Mouse (Mus musculus): ENCODE measurements at regions not wholly inside any gene's neighbourhood (a gene's known extent, or its start where the extent isn't known, plus 50 kb on each side); places are given as distances from the start of the nearest gene placed in this dataset.

DNA sequence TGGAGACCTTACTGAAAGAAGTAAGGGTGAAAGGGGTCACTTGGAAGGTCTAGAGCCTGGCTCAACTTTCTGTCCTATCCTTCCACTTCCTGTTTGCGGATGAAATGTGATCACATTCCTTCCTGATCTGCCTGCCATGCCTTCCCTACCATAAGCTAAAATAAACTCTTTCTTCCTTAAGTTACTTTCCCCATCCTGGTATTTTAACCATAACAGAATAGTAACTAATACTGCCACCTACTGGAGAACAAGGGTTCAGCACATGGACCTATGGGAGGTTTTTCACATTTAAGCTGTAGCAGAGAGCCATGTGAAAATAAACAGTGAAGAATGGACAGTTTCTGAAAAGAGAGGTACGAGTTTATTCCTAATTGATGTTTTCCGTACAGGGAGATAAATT is 297.5 kb upstream of the Castor2 start:
- H3K4me3 ChIP-seq (replicated peaks) = no peak overlapping the region
- H3K9me3 ChIP-seq (replicated peaks) = no peaks in the 10 kb centered on the region
- no peak overlapping the region for H3K4me2 ChIP-seq
- ATAC-seq (ENCODE audit: low FRiP score) = no peak
- 0 out of 2 replicates have a peak, but pooled peaks cover under 1% of the 10 kb centered on the region for H3K27me3 ChIP-seq (replicated peaks)
- peaks cover 3% of the 10 kb centered on the region; the same call in 1 of the 2 replicates for H3K4me1 ChIP-seq
- WGBS = 83% methylated on average over 3 of the region's 3 CpGs
- H3K9ac ChIP-seq (replicated peaks) = no peak overlapping the region
- H3K36me3 ChIP-seq = no peaks in the 10 kb centered on the region
- H3K27ac ChIP-seq (replicated peaks) = no peak overlapping the region

DNA sequence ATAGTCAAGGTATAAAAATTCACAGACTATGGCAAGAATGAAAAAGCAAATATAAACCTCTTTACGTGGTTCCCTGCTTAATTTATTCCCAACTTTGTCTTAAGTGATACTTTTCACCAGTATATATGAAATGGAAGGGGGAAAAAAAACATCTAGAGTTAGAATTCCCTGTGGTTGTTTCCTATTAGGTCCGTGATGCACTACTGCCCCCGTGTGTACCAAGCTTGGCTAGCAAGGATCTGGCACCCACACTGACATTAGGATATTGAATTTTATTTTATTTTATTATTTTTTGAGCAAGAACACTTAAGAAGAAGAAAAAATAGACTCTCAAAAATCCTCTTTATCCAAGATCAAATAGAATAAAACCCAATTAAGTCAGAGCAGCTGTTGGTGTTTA is 303.9 kb upstream of the Castor2 start:
- Histone ChIP-seq H3K27ac (replicated peaks) (no peak overlapping the region), H3K4me1 (no peaks in the 10 kb centered on the region), H3K9me3 (replicated peaks) (no peaks in the 10 kb centered on the region), H3K4me3 (replicated peaks) (no peak overlapping the region), H3K4me2 (no peak overlapping the region), H3K36me3 (no peaks in the 10 kb centered on the region), H3K9ac (replicated peaks) (no peak overlapping the region), H3K27me3 (replicated peaks) (0 out of 2 replicates have a peak, but pooled peaks cover 4% of the 10 kb centered on the region)
- ATAC-seq (ENCODE audit: low FRiP score) = no peak
- 40% methylated on average over 3 of the region's 3 CpGs for WGBS

DNA sequence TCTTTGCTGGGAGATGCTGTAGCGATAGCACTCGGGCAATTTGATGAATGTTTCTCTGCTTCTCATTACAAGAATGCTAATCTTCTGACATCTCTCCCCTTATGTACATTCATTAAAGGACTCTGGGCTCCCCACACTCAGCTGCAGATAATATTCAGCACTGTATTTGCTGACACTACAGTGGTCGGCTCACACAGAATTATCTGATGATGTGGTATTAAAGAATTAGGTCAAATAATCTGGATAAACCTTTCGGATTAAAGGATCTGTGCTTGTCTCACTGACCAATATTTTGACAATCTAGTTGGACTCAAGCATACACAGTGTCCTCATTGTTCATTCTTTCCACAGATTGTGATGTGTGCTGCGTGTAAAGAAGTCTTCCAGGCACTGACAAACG is 308.8 kb upstream of the Castor2 start:
- 59% methylated on average over 6 of the region's 6 CpGs for WGBS
- no peaks in the 10 kb centered on the region for H3K4me1 ChIP-seq
- no peaks in the 10 kb centered on the region for H3K27me3 ChIP-seq (replicated peaks)
- no peak overlapping the region for H3K27ac ChIP-seq (replicated peaks)
- no peak overlapping the region for H3K4me2 ChIP-seq
- H3K9ac ChIP-seq (replicated peaks) = no peak overlapping the region
- no peak overlapping the region for H3K4me3 ChIP-seq (replicated peaks)
- H3K9me3 ChIP-seq (replicated peaks) = no peaks in the 10 kb centered on the region
- H3K36me3 ChIP-seq = no peaks in the 10 kb centered on the region
- ATAC-seq (ENCODE audit: low FRiP score) = no peak

DNA sequence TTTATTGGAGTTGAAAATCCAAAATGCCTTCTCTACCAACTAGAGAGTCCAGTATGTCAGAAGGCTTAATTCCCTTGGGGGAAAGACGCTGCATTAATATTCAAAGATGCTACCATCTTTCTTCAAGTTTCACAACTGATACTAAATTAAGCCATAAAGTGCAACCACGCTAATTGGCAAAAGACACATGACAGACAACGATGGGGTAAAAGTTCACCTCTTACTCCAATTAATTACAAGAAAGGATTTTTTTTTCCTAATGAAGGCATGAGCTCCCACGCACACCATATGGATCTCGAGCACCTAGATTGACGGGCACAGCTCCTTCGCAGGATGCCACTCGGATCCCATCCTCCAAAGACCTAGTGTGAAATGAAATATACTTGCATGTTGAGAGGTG is 311.5 kb upstream of the Castor2 start:
- no peak overlapping the region for H3K4me3 ChIP-seq (replicated peaks)
- no peaks in the 10 kb centered on the region for H3K9me3 ChIP-seq (replicated peaks)
- no peak overlapping the region for H3K27ac ChIP-seq (replicated peaks)
- H3K9ac ChIP-seq (replicated peaks) = no peak overlapping the region
- no peaks in the 10 kb centered on the region for H3K4me1 ChIP-seq
- WGBS = 81% methylated on average over 8 of the region's 8 CpGs
- H3K4me2 ChIP-seq = no peak overlapping the region
- no peaks in the 10 kb centered on the region for H3K36me3 ChIP-seq
- ATAC-seq (ENCODE audit: low FRiP score) = no peak
- H3K27me3 ChIP-seq (replicated peaks) = no peaks in the 10 kb centered on the region

DNA sequence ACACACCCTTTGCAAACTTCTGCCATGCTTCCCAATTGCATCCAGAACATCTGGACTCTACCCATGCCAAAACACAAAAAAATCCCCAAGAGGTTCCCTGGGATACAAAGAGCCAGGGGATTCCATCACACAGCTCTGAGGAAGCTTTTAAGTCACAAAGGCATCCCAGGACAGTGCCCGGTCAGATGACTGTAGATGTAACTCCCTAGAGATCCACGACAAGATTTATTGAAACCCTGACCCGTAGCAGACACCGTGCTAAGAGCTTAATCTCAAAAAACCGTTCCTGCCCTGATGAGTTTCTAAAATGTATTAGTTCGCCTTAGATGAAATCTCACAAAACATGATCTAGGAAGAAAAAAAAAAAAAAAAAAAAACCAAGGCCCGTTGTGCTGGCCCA is 312.0 kb upstream of the Castor2 start:
- Histone ChIP-seq H3K4me2 (no peak overlapping the region), H3K4me1 (no peaks in the 10 kb centered on the region), H3K36me3 (no peaks in the 10 kb centered on the region), H3K27me3 (replicated peaks) (no peaks in the 10 kb centered on the region), H3K4me3 (replicated peaks) (no peak overlapping the region), H3K27ac (replicated peaks) (no peak overlapping the region), H3K9me3 (replicated peaks) (no peaks in the 10 kb centered on the region), H3K9ac (replicated peaks) (no peak overlapping the region)
- ATAC-seq (ENCODE audit: low FRiP score) = no peak
- WGBS = 54% methylated on average over 7 of the region's 7 CpGs

DNA sequence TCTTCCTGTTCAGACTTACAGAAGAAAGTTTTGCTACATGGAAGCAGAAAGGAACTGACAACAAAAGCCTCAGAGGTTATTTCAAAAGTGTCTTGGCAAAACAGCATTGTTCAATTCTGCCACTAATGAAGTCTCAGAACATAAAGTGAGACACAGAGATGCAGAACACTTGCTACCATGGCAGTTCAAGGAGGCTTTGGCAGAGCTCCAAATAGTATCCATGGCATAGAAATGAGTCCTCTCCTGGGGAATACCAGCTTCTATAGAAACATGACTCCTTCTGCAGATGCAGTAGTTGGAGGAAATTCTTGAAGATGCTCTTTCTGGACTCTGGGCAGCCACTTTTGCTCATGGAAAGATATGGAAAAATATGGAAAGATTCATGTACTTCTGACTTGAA is 322.9 kb upstream of the Castor2 start:
- Histone ChIP-seq H3K4me2 (no peak overlapping the region), H3K9ac (replicated peaks) (no peak overlapping the region), H3K36me3 (no peaks in the 10 kb centered on the region), H3K4me1 (no peaks in the 10 kb centered on the region), H3K27me3 (replicated peaks) (no peaks in the 10 kb centered on the region), H3K4me3 (replicated peaks) (no peak overlapping the region), H3K9me3 (replicated peaks) (no peaks in the 10 kb centered on the region), H3K27ac (replicated peaks) (no peak overlapping the region)
- no peak for ATAC-seq (ENCODE audit: low FRiP score)

DNA sequence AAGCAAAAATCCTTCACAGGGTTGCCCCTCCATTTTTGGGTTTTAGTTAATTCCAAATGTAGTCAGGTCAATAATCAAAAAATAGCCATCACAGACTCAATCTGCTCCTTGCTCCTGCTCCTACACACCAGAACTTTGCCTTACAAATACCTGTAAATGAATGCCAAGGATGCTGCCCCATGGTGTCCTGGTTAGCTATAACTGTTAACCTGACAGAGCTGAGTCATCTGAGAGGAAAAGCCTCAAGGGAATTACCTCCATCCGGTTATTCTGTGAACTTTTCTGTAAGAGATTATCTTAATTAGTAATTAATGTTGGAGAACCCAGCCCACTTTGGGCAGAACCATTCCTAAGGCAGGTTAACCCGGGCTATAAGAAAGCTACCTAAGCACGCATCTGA is 325.4 kb upstream of the Castor2 start:
- Histone ChIP-seq H3K4me3 (replicated peaks) (no peak overlapping the region), H3K36me3 (no peaks in the 10 kb centered on the region), H3K9ac (replicated peaks) (no peak overlapping the region), H3K9me3 (replicated peaks) (no peaks in the 10 kb centered on the region), H3K27ac (replicated peaks) (no peak overlapping the region), H3K4me1 (no peaks in the 10 kb centered on the region), H3K4me2 (no peak overlapping the region), H3K27me3 (replicated peaks) (no peaks in the 10 kb centered on the region)
- no peak for ATAC-seq (ENCODE audit: low FRiP score)
- WGBS = 86% methylated on average over 3 of the region's 3 CpGs

DNA sequence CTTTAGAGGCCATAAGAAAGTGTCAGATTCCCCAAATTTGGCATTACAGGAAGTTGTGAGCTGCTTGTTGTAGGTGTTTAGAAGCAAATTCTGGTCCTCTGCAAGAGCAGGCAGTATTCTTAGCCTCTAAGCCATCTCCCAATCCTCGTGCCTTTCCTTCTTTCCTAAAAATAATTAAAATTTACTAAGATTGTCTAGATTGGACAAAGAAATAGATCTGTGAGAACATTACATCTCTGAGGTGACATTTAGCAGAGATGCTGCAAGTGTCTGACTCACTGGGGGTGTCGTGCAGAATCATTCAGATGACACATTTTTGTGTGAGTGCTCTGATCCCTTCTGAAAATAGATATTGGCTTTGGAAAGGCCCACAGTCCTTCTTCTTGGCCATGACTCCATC is 330.7 kb upstream of the Castor2 start:
- 74% methylated on average over 2 of the region's 2 CpGs for WGBS

DNA sequence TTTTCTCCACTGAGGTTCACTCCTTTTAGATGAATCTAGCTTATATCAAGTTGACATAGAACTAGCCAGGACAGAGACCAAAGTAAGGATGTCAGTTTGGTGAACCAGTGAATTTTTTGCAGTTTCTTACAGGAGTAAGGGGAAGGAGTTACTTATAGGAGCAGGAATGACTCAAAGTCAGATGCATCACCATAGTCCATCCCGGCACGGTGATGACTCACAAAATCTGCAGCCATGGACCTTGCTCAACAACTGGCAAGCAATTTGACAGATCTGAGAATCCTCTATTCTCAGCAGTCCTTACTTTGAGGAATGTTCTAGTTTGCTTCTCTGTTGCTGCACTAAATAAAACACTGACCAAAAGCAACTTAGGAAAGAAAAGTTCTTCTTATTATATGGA is 341.7 kb upstream of the Castor2 start:
- 99% methylated on average over 2 of the region's 2 CpGs for WGBS
- H3K9me3 ChIP-seq (replicated peaks) = no peaks in the 10 kb centered on the region
- H3K4me1 ChIP-seq = peaks cover 11% of the 10 kb centered on the region
- no peak overlapping the region for H3K4me2 ChIP-seq
- H3K4me3 ChIP-seq (replicated peaks) = no peak overlapping the region
- no peaks in the 10 kb centered on the region for H3K27me3 ChIP-seq (replicated peaks)
- no peaks in the 10 kb centered on the region for H3K36me3 ChIP-seq
- ATAC-seq (ENCODE audit: low FRiP score) = no peak
- no peak overlapping the region for H3K9ac ChIP-seq (replicated peaks)
- no peak overlapping the region for H3K27ac ChIP-seq (replicated peaks)

More for the DNA sequence above, 330.7 kb upstream of the Castor2 start:
- no peaks in the 10 kb centered on the region for H3K4me1 ChIP-seq
- H3K36me3 ChIP-seq = no peaks in the 10 kb centered on the region
- H3K9me3 ChIP-seq (replicated peaks) = no peaks in the 10 kb centered on the region
- no peak overlapping the region for H3K9ac ChIP-seq (replicated peaks)
- H3K27me3 ChIP-seq (replicated peaks) = no peaks in the 10 kb centered on the region
- no peak for ATAC-seq (ENCODE audit: low FRiP score)
- no peak overlapping the region for H3K4me2 ChIP-seq
- H3K4me3 ChIP-seq (replicated peaks) = no peak overlapping the region
- H3K27ac ChIP-seq (replicated peaks) = no peak overlapping the region

DNA sequence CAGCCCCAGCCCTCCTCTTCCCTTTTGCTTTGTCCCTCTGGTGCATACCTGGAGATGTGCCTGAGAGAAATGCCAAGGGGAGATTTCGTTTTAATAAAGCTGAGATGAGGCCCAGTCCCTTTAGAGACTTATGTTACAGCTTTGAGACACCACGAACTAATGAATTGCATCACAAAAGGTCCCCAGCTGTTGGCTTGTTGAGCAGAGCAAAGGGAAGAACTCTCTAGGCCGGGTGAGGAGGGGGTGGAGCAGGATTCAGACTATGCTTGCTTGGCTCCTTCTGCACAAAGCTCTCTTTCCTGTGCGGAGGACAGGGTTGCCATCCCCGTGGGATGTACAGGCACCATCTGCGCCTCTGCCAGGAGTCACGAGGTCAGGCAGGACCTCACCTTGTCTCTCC is 345.3 kb upstream of the Castor2 start:
- H3K27ac ChIP-seq (replicated peaks) = no peak overlapping the region
- H3K4me2 ChIP-seq = no peak overlapping the region

DNA sequence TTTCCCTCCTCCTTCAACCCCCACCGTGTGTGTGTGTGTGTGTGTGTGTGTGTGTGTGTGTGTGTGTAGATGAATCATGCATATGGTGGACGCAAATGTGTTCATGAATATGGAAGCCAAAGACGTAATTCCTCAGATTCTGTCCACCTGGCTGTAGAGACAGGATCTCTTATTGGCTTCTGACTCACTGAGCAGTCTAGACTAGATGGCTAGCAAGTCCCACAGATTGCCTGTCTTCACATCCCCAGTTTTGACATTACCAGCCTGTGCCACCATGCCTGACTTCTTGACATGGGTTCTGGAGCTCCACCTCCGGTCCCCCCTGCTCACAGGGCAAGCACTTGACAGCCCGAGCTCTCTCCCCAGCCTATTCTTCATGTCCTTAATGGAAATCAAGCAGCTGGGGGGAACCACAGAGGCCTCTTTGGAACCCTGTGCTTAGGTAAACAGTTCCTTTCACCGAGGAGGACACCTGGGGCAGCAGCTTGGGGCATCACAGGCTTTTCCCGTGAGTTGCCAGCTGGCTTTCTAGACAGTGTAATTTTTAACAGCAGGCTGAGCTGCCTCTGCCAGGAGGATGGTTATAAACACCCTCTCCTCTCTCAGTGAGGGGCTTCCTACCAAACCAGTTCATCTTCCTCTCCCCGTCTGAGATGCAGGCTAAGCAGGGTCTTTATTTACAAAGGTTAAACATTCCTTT is 345.9 kb upstream of the Castor2 start:
- Histone ChIP-seq H3K4me2 (no peak overlapping the region), H3K4me3 (replicated peaks) (no peak overlapping the region), H3K27me3 (replicated peaks) (no peaks in the 10 kb centered on the region), H3K9me3 (replicated peaks) (no peaks in the 10 kb centered on the region), H3K36me3 (no peaks in the 10 kb centered on the region), H3K4me1 (peaks cover 16% of the 10 kb centered on the region), H3K27ac (replicated peaks) (no peak overlapping the region), H3K9ac (replicated peaks) (no peak overlapping the region)
- WGBS = 36% methylated on average over 8 of the region's 8 CpGs
- no peak for ATAC-seq (ENCODE audit: low FRiP score)

More for the DNA sequence above, 345.3 kb upstream of the Castor2 start:
- no peak for ATAC-seq (ENCODE audit: low FRiP score)
- Histone ChIP-seq H3K4me3 (replicated peaks) (no peak overlapping the region), H3K9ac (replicated peaks) (no peak overlapping the region), H3K4me1 (peaks cover 11% of the 10 kb centered on the region), H3K36me3 (no peaks in the 10 kb centered on the region), H3K27me3 (replicated peaks) (no peaks in the 10 kb centered on the region), H3K9me3 (replicated peaks) (no peaks in the 10 kb centered on the region)
- WGBS = 26% methylated on average over 7 of the region's 7 CpGs

DNA sequence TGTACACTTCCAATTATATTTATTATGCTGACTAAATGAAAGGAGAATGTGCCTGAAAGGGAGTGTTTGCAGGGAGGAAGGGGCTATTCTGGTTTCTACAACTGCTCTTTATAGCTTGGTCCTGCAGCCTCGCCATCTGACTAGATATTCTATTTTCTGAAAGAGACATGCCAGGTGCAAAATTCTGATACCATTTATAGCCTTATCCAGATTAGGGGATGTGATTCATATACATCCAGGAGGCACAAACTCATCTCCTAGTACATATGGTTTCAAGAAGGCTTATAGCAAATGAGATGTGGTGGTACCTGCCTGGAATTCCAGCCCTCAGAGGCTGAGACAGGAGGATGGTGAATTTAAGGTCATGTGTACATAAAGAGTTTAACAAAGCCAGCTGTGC is 352.6 kb upstream of the Castor2 start:
- no peaks in the 10 kb centered on the region for H3K36me3 ChIP-seq
- no peaks in the 10 kb centered on the region for H3K9me3 ChIP-seq (replicated peaks)
- no peak for ATAC-seq (ENCODE audit: low FRiP score)
- H3K4me1 ChIP-seq = peaks cover 11% of the 10 kb centered on the region; the same call in 1 of the 2 replicates
- H3K4me3 ChIP-seq (replicated peaks) = no peak overlapping the region
- H3K4me2 ChIP-seq = no peak overlapping the region
- no peaks in the 10 kb centered on the region for H3K27me3 ChIP-seq (replicated peaks)
- H3K9ac ChIP-seq (replicated peaks) = no peak overlapping the region
- WGBS = 75% methylated on average over 1 of the region's 1 CpGs
- no peak overlapping the region for H3K27ac ChIP-seq (replicated peaks)

Measured in neural tube, embryonic 15.5 days (tissue).